In genomic region chr8:53496885-53497326, GRCm38 (mm10) we compare ENCODE assay signal across 21 mouse cellular contexts. TPM values are rescaled to one million over a fixed set of nuclear protein-coding genes. Genes with fewer than 3 reads are reported as not detected.
DNase-seq lines count a peak whose midpoint lies in the region; ATAC-seq and TF ChIP-seq lines count a peak whose summit lies in the region.
"Had no signal": no experiment of that assay in that cellular context is flagged by ENCODE, and none has a peak within 500 bp of the region (broad histone marks: within the 10 kb centered on the region; RNA-seq: fewer than 3 reads in every experiment).

No protein-coding gene starts in this region.

- H3K4me3 ChIP-seq in hindbrain, embryonic 14.5 days (replicated peaks; ENCODE audit: low read length): no peak overlapping the region
- no peak overlapping the region for H3K4me3 ChIP-seq in hindbrain, embryonic 11.5 days (ENCODE audit: low read depth, low read length)
- H3K4me3 ChIP-seq in C2C12 (ENCODE audit: insufficient read depth, poor library complexity, severe bottlenecking) (no peak overlapping the region), MEL (ENCODE audit: control insufficient read depth in 1 of 2, insufficient read depth in 1 of 2, low read depth in 2 of 2, low read length in 2 of 2) (no peak overlapping the region)
- no peak overlapping the region for H3K4me3 ChIP-seq in neural tube, embryonic 15.5 days (replicated peaks)
- H3K4me3 ChIP-seq: forebrain, embryonic 15.5 days; heart, embryonic 13.5 days; hindbrain, embryonic 15.5 days; intestine, embryonic 15.5 days had no signal

- no peak for TF ChIP-seq EP300 in MEL (IDR thresholded peaks at IDR 0.05; ENCODE audit: low read depth in 1 of 2, low read length in 2 of 2)

- no peaks in the 10 kb centered on the region for H3K27me3 ChIP-seq in hindbrain, embryonic 14.5 days (ENCODE audit: control insufficient read depth, insufficient read depth, low read length)
- no peaks in the 10 kb centered on the region for H3K27me3 ChIP-seq in hindbrain, embryonic 11.5 days (ENCODE audit: control insufficient read depth, insufficient read depth, low read length)
- H3K27me3 ChIP-seq in C2C12 (ENCODE audit: control insufficient read depth, insufficient read depth, insufficient read length) (no peaks in the 10 kb centered on the region), MEL (ENCODE audit: control insufficient read depth in 1 of 2, insufficient read depth in 2 of 2, low read length in 2 of 2) (no peaks in the 10 kb centered on the region)
- H3K27me3 ChIP-seq in neural tube, embryonic 15.5 days (replicated peaks): no peaks in the 10 kb centered on the region
- H3K27me3 ChIP-seq: CH12.LX; forebrain, embryonic 15.5 days; heart, embryonic 13.5 days; hindbrain, embryonic 15.5 days; intestine, embryonic 15.5 days had no signal

- H3K36me3 ChIP-seq in hindbrain, embryonic 14.5 days (replicated peaks; ENCODE audit: control insufficient read depth, insufficient read depth): no peaks in the 10 kb centered on the region
- no peaks in the 10 kb centered on the region for H3K36me3 ChIP-seq in hindbrain, embryonic 11.5 days (ENCODE audit: control insufficient read depth, insufficient read depth, low read length)
- H3K36me3 ChIP-seq in C2C12 (ENCODE audit: control insufficient read depth, insufficient read depth) (no peaks in the 10 kb centered on the region), MEL (ENCODE audit: control insufficient read depth in 1 of 2, insufficient read depth in 2 of 2, low read length in 2 of 2) (no peaks in the 10 kb centered on the region)
- H3K36me3 ChIP-seq in neural tube, embryonic 15.5 days: no peaks in the 10 kb centered on the region
- H3K36me3 ChIP-seq: forebrain, embryonic 15.5 days; G1E; heart, embryonic 13.5 days; hindbrain, embryonic 15.5 days; intestine, embryonic 15.5 days had no signal

- TF ChIP-seq RAD21 in MEL (IDR thresholded peaks at IDR 0.05; ENCODE audit: low read depth, low read length): no peak

- no peaks in the 10 kb centered on the region for H3K79me3 ChIP-seq in C2C12 (ENCODE audit: low read depth)

- DNase-seq in hindbrain, embryonic 14.5 days (ENCODE audit: low spot score): no peak
- DNase-seq in hindbrain, embryonic 11.5 days (ENCODE audit: low spot score): no peak
- no peak for DNase-seq in MEL (ENCODE audit: low read depth, low spot score)
- DNase-seq: adrenal gland, adult 2 months; adrenal gland, postnatal 25 days; cerebellum, adult 18-20 months; cerebellum, adult 9-10 months; cerebellum, postnatal 14 days; gastrocnemius, postnatal 25 days; heart, adult 18-20 months; heart, postnatal 14 days; kidney, adult 11 months had no signal

- no peak overlapping the region for H3K4me2 ChIP-seq in hindbrain, embryonic 14.5 days (replicated peaks)
- H3K4me2 ChIP-seq in hindbrain, embryonic 11.5 days (replicated peaks; ENCODE audit: low read depth, low read length): no peak overlapping the region
- H3K4me2 ChIP-seq in neural tube, embryonic 15.5 days: no peak overlapping the region
- H3K4me2 ChIP-seq: forebrain, embryonic 15.5 days; heart, embryonic 13.5 days; hindbrain, embryonic 15.5 days; intestine, embryonic 15.5 days had no signal

- 53% methylated on average over 3 of the region's 3 CpGs for WGBS in hindbrain, embryonic 14.5 days
- 82% methylated on average over 3 of the region's 3 CpGs for WGBS in hindbrain, embryonic 11.5 days
- WGBS in neural tube, embryonic 15.5 days: 32% methylated on average over 3 of the region's 3 CpGs

- H3ac ChIP-seq in C2C12 (ENCODE audit: control insufficient read depth, insufficient read length, low read depth): no peak overlapping the region

- no peaks in the 10 kb centered on the region for H3K4me1 ChIP-seq in hindbrain, embryonic 14.5 days (replicated peaks; ENCODE audit: control insufficient read depth, insufficient read depth, low read length)
- no peaks in the 10 kb centered on the region for H3K4me1 ChIP-seq in hindbrain, embryonic 11.5 days (replicated peaks; ENCODE audit: control insufficient read depth, insufficient read depth, low read length)
- no peaks in the 10 kb centered on the region for H3K4me1 ChIP-seq in MEL (ENCODE audit: control insufficient read depth in 1 of 2, insufficient read depth in 2 of 2, low read length in 2 of 2)
- no peaks in the 10 kb centered on the region for H3K4me1 ChIP-seq in neural tube, embryonic 15.5 days
- H3K4me1 ChIP-seq: forebrain, embryonic 15.5 days; heart, embryonic 13.5 days; hindbrain, embryonic 15.5 days; intestine, embryonic 15.5 days had no signal

- ATAC-seq in hindbrain, embryonic 14.5 days (ENCODE audit: low FRiP score): peak; percentile 74
- ATAC-seq in hindbrain, embryonic 11.5 days (ENCODE audit: low FRiP score): no peak
- peak; percentile 73 for ATAC-seq in neural tube, embryonic 15.5 days (ENCODE audit: low FRiP score)
- ATAC-seq in CD4-positive, CD25-positive, alpha-beta regulatory T cell, adult 4 months: no peak
- ATAC-seq: forebrain, embryonic 15.5 days; intestine, embryonic 15.5 days had no signal

- H3K9me3 ChIP-seq in hindbrain, embryonic 14.5 days (ENCODE audit: control insufficient read depth, low read length): 0 out of 2 replicates have a peak, but pooled peaks cover 5% of the 10 kb centered on the region
- H3K9me3 ChIP-seq in hindbrain, embryonic 11.5 days (ENCODE audit: control insufficient read depth, low read length): no peaks in the 10 kb centered on the region
- no peaks in the 10 kb centered on the region for H3K9me3 ChIP-seq in MEL (replicated peaks; ENCODE audit: insufficient read depth, low read length)
- H3K9me3 ChIP-seq in neural tube, embryonic 15.5 days (replicated peaks): no peaks in the 10 kb centered on the region
- H3K9me3 ChIP-seq: G1E; hindbrain, embryonic 15.5 days; intestine, embryonic 15.5 days had no signal

- H3K79me2 ChIP-seq in C2C12 (ENCODE audit: control insufficient read depth, insufficient read depth) (no peaks in the 10 kb centered on the region), MEL (ENCODE audit: control insufficient read depth, insufficient read depth, low read length, poor library complexity) (no peaks in the 10 kb centered on the region)

- TF ChIP-seq POLR2A in MEL (IDR thresholded peaks at IDR 0.05; ENCODE audit: control insufficient read depth in 1 of 2, insufficient read depth in 1 of 2, low read depth in 1 of 2, low read length in 2 of 2, poor library complexity in 1 of 2): no peak

- H3K9ac ChIP-seq in hindbrain, embryonic 14.5 days: no peak overlapping the region
- H3K9ac ChIP-seq in hindbrain, embryonic 11.5 days (ENCODE audit: low read depth, low read length): no peak overlapping the region
- H3K9ac ChIP-seq in MEL (ENCODE audit: control insufficient read depth, low read depth, low read length, poor library complexity, severe bottlenecking): no peak overlapping the region
- H3K9ac ChIP-seq in neural tube, embryonic 15.5 days (replicated peaks): no peak overlapping the region
- H3K9ac ChIP-seq: forebrain, embryonic 15.5 days; heart, embryonic 13.5 days; hindbrain, embryonic 15.5 days; intestine, embryonic 15.5 days had no signal

- no peak overlapping the region for H3K27ac ChIP-seq in hindbrain, embryonic 14.5 days
- H3K27ac ChIP-seq in hindbrain, embryonic 11.5 days (ENCODE audit: low read depth, low read length): no peak overlapping the region
- no peak overlapping the region for H3K27ac ChIP-seq in MEL (ENCODE audit: control insufficient read depth, low read depth, low read length)
- no peak overlapping the region for H3K27ac ChIP-seq in neural tube, embryonic 15.5 days (replicated peaks)
- H3K27ac ChIP-seq: forebrain, embryonic 15.5 days; heart, embryonic 13.5 days; hindbrain, embryonic 15.5 days; intestine, embryonic 15.5 days had no signal

- no peak for TF ChIP-seq CTCF in C2C12 (IDR thresholded peaks at IDR 0.05; ENCODE audit: control insufficient read depth, insufficient read depth, insufficient read length)
- no peak for TF ChIP-seq CTCF in MEL (IDR thresholded peaks at IDR 0.05 in 2 of 3, conservative IDR thresholded peaks at IDR 0.05 in 1 of 3; ENCODE audit: control insufficient read depth in 1 of 3, insufficient read depth in 1 of 3, low read depth in 2 of 3, low read length in 3 of 3, poor library complexity in 1 of 3, severe bottlenecking in 1 of 3)

TF ChIP-seq in C2C12, 6 proteins besides CTCF, POLR2A, EP300 and RAD21:
- TF ChIP-seq MYOD1 (IDR thresholded peaks at IDR 0.05; ENCODE audit: control insufficient read depth, insufficient read length, low read depth) (peak; percentile 18), MAX (IDR thresholded peaks at IDR 0.05) (no peak)
TF ChIP-seq in C2C12: peak in this region for 1.

TF ChIP-seq in MEL, 35 proteins besides CTCF, POLR2A, EP300 and RAD21:
- TF ChIP-seq ETS1 (IDR thresholded peaks at IDR 0.05; ENCODE audit: low read depth, low read length): peak; percentile 75
- TF ChIP-seq GATA1 (IDR thresholded peaks at IDR 0.05; ENCODE audit: low read depth, low read length): 0 out of 2 replicates have a peak, but pooled peaks have one; percentile 5
- TF ChIP-seq TAL1 (IDR thresholded peaks at IDR 0.05; ENCODE audit: low read length): no peak
- TF ChIP-seq GABPA (IDR thresholded peaks at IDR 0.05; ENCODE audit: low read depth, low read length): no peak
- TF ChIP-seq MAX (IDR thresholded peaks at IDR 0.05; ENCODE audit: low read length): no peak

RNA-seq across cellular contexts. Expression of gene Aga, which starts 14.6 kb away (rescaled TPM):
- polyA plus RNA-seq in hindbrain, embryonic 14.5 days (2014; fragmentation: Nextera tagmentation; extraction: Ambion mirVana): 14.6 and 17.1 TPM in 2 replicates
- 17.2 and 17.3 TPM in 2 replicates for polyA plus RNA-seq in hindbrain, embryonic 11.5 days (2014; fragmentation: Nextera tagmentation; extraction: Ambion mirVana)
- polyA plus RNA-seq in C2C12 (2012; fragmentation: generic; extraction: Trizol) (38.4 TPM), MEL (2012; ENCODE audit: insufficient read depth in 1 of 2, insufficient read length in 2 of 2, low read depth in 1 of 2, low replicate concordance in 2 of 2, missing spikeins in 1 of 2) (10 to 100 TPM in 1 of 2 experiments, not detected in 1; 14.9 TPM)
- total RNA-seq in MEL (2012; rRNA removed): 14.2 and 14.3 TPM in 2 replicates
- 16.8 and 22.3 TPM in 2 replicates for polyA plus RNA-seq in neural tube, embryonic 15.5 days (2015; fragmentation: Nextera tagmentation; extraction: Ambion mirVana)
- 10 to 100 TPM; 45.9 to 50.7 TPM for polyA plus RNA-seq in CD4-positive, CD25-positive, alpha-beta regulatory T cell, adult 4 months (2017; shearing (Covaris generic))

Comparison
In these comparisons a context has a peak if more than half of its experiments do, and no peak if none do; other contexts are left out.
1. ATAC-seq: peak in hindbrain, embryonic 14.5 days (single experiment) and neural tube, embryonic 15.5 days (single experiment); none in hindbrain, embryonic 11.5 days (single experiment) and CD4-positive, CD25-positive, alpha-beta regulatory T cell, adult 4 months (single experiment).